Mouse (Mus musculus): Measurements from ENCODE around the gene Mum1. TPM values are rescaled to one million over a fixed set of nuclear protein-coding genes. Genes with fewer than 3 reads are reported as not detected.
"Not testable (repeated sequence)": the region's sequence is repeated elsewhere in the genome, so short reads cannot be mapped to it uniquely, and the experiment has no call there.

Mum1 gene
- total RNA-seq, 2 experiments from 2014 or later, result 37.8 to 43.3 TPM

DNA sequence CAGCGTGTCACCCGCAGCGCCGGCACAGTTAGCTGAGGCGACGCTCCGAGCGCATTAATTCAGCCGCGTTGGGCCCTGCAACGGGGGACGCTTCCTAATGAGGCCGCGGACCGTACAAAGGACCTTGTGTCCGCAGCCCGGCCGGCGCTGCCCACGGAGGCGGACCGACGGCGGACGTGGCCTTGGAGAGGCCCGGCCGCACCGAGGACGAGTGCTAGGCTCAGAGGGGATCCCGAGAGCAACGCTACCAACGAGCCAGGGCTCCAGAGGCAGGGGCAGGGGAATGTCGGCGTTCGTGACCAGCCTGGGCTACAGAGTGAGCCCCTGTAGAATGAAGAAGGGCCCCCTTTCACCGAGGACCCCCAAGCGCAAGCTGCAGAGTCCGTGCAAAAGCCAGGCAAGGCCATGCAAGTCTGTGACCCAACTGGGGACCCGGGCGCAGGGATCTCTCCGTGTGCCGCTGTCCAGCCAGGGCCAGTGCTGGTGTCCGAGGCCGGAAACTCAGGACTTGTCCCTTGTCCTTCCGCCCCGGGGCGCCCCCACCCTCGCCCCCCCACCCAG, 35.7 kb upstream of the Mum1 start:
- peak in 1 of 2 experiments; percentile 29 for DNase-seq (ENCODE audit: extremely low spot score in 1 of 2, low spot score in 2 of 2)

GRCm38 (mm10) chr10:80193976-80194375, 32.3 kb upstream of the Mum1 start:
- DNase-seq (ENCODE audit: extremely low spot score in 1 of 2, low spot score in 2 of 2), result no peak
- intact Hi-C loops (cut with DNase I), result no loop called here
- no peak overlapping the region for H3K27ac ChIP-seq
- no peak overlapping the region for H3K4me3 ChIP-seq
- no peak for TF ChIP-seq CTCF (IDR thresholded peaks at IDR 0.05)

More for the DNA sequence above, 35.7 kb upstream of the Mum1 start:
- peak overlapping the region; percentile 13 for H3K27ac ChIP-seq
- no peak for TF ChIP-seq CTCF (IDR thresholded peaks at IDR 0.05)
- peak overlapping the region; percentile 41 for H3K4me3 ChIP-seq
- intact Hi-C loops (cut with DNase I), result no loop called here

GRCm38 (mm10) chr10:80194441-80194840, 31.8 kb upstream of the Mum1 start:
- no peak overlapping the region for H3K27ac ChIP-seq
- intact Hi-C loops (cut with DNase I), result no loop called here

GRCm38 (mm10) chr10:80196167-80196566, 30.1 kb upstream of the Mum1 start:
- no peak for TF ChIP-seq CTCF (IDR thresholded peaks at IDR 0.05)
- intact Hi-C loops (cut with DNase I), result no loop called here
- Histone ChIP-seq H3K27ac (no peak overlapping the region), H3K4me3 (no peak overlapping the region)
- no peak for DNase-seq (ENCODE audit: extremely low spot score in 1 of 2, low spot score in 2 of 2)

More at GRCm38 (mm10) chr10:80194441-80194840, 31.8 kb upstream of the Mum1 start:
- H3K4me3 ChIP-seq, result no peak overlapping the region
- no peak for TF ChIP-seq CTCF (IDR thresholded peaks at IDR 0.05)
- no peak for DNase-seq (ENCODE audit: extremely low spot score in 1 of 2, low spot score in 2 of 2)

GRCm38 (mm10) chr10:80196778-80197581, 29.3 kb upstream of the Mum1 start:
- no peak overlapping the region for H3K4me3 ChIP-seq
- no peak overlapping the region for H3K27ac ChIP-seq
- DNase-seq (ENCODE audit: extremely low spot score in 1 of 2, low spot score in 2 of 2), result no peak
- TF ChIP-seq CTCF (IDR thresholded peaks at IDR 0.05), result no peak
- intact Hi-C loops (cut with DNase I), result no loop called here

- no peak overlapping the region for H3K4me3 ChIP-seq
- H3K27ac ChIP-seq, result no peak overlapping the region
- peak; percentile 64 to 73 for DNase-seq (ENCODE audit: extremely low spot score in 1 of 2, low spot score in 2 of 2)
- intact Hi-C loops (cut with DNase I), result loop anchor here (1.0 kb wide), 1 partner anchor 46 kb away; no protein-coding TSS in a partner anchor
- peak; percentile 97 for TF ChIP-seq CTCF (IDR thresholded peaks at IDR 0.05)
Measured at GRCm38 (mm10) chr10:80199440-80200008, 26.7 kb upstream of the Mum1 start.

DNA sequence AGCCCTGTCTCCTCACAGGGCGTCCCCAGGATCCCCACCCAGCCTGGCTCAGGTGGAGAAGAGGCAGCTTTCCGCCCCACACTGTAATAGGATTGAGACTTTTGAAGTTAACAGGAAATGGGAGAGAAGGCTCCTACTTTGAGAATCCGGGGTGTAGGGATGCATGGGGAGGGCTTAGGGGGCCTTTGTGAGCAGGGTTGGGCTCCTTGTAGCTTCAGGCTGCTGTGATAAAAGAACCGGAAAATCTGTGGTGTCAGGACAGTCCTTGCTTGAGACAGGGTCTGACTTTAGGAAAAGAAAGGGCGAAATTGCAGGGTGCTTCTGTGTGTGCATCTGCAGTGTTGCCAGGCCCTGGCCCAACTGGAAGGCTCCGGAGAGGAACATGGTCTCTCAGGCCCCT, 25.7 kb upstream of the Mum1 start:
- no peak for DNase-seq (ENCODE audit: extremely low spot score in 1 of 2, low spot score in 2 of 2)
- no peak for TF ChIP-seq CTCF (IDR thresholded peaks at IDR 0.05)
- Histone ChIP-seq H3K4me3 (no peak overlapping the region), H3K27ac (no peak overlapping the region)
- intact Hi-C loops (cut with DNase I), result no loop called here

DNA sequence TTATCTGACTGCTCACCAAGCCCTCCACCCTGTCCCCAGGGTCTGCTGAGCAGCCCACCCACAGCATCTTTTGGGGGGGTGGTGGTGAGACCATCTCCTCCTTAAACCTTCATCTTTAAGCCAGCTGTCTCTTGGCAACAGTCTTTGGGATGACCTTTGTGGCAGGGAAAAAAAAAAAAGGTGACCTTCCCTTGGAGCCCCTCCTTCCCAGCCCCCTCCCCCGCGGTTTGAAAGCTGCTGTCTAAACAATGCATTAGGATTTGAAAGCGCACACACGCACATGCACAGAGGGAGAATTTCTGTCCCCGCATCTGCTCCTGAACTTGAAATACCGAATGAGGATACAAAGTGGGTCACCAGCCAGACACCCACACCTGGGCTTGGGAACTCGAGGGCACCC, 22.2 kb upstream of the Mum1 start:
- TF ChIP-seq CTCF (IDR thresholded peaks at IDR 0.05), result no peak
- intact Hi-C loops (cut with DNase I), result no loop called here
- no peak for DNase-seq (ENCODE audit: extremely low spot score in 1 of 2, low spot score in 2 of 2)
- no peak overlapping the region for H3K27ac ChIP-seq
- H3K4me3 ChIP-seq, result no peak overlapping the region

DNA sequence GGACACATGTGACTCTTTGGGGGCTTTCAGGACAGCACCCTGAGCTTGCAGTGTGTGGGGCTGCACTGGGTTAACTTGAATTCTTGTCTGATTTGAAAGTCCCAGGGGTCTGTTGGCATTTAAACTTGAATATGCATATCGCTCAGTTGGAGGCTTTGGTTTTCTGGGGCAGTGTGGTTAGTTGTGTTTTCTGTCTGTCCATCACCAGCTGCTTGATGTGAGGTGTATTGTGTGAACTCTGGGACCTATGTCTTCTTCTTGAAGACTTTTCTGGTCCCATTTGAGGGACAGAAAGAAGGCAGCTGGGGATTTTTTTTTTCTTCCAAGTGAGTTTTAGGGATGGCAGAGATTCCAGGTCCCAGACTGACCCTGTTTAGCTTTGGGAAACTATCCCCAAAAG, 19.0 kb upstream of the Mum1 start:
- no peak for DNase-seq (ENCODE audit: extremely low spot score in 1 of 2, low spot score in 2 of 2)
- TF ChIP-seq CTCF (IDR thresholded peaks at IDR 0.05), result no peak
- Histone ChIP-seq H3K4me3 (no peak overlapping the region), H3K27ac (no peak overlapping the region)
- intact Hi-C loops (cut with DNase I), result no loop called here

GRCm38 (mm10) chr10:80207676-80208075, 18.6 kb upstream of the Mum1 start:
- Histone ChIP-seq H3K4me3 (no peak overlapping the region), H3K27ac (no peak overlapping the region)
- TF ChIP-seq CTCF (IDR thresholded peaks at IDR 0.05), result no peak
- DNase-seq (ENCODE audit: extremely low spot score in 1 of 2, low spot score in 2 of 2), result no peak
- intact Hi-C loops (cut with DNase I), result no loop called here

- no peak overlapping the region for H3K27ac ChIP-seq
- TF ChIP-seq CTCF (IDR thresholded peaks at IDR 0.05), result no peak
- intact Hi-C loops (cut with DNase I), result no loop called here
- no peak for DNase-seq (ENCODE audit: extremely low spot score in 1 of 2, low spot score in 2 of 2)
- no peak overlapping the region for H3K4me3 ChIP-seq
Measured at GRCm38 (mm10) chr10:80208248-80208647, 18.0 kb upstream of the Mum1 start.

DNA sequence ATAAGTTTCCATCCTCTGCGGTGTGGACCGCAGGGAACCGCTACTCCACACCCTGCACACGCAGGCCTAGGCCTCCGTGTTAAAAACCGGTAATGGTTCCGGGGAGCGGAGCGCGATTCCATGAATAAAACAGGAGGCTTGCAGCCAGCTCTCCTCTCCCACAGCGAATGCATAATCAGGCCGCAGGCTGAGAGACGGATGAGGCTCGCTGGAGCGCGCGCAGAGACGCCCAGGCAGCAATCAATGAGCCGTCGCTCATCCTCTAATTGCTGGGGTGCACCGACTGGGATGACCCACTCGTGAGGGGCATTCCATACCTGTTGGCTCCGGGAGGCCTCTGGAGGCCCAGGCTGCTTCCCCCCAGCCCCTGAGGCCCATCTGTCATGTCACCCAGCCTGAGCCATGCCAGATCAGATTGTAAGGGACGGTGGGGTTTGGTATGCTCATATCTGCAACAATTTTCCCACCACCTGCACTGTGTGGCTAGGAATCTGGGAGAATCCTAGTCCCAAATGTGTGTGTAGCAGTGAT, 17.3 kb upstream of the Mum1 start:
- Histone ChIP-seq H3K4me3 (no peak overlapping the region), H3K27ac (peak overlapping the region; percentile 48; the same call in 1 of the 2 replicates)
- intact Hi-C loops (cut with DNase I), result no loop called here
- TF ChIP-seq CTCF (IDR thresholded peaks at IDR 0.05), result no peak
- peak in 1 of 2 experiments; percentile 43 for DNase-seq (ENCODE audit: extremely low spot score in 1 of 2, low spot score in 2 of 2)

DNA sequence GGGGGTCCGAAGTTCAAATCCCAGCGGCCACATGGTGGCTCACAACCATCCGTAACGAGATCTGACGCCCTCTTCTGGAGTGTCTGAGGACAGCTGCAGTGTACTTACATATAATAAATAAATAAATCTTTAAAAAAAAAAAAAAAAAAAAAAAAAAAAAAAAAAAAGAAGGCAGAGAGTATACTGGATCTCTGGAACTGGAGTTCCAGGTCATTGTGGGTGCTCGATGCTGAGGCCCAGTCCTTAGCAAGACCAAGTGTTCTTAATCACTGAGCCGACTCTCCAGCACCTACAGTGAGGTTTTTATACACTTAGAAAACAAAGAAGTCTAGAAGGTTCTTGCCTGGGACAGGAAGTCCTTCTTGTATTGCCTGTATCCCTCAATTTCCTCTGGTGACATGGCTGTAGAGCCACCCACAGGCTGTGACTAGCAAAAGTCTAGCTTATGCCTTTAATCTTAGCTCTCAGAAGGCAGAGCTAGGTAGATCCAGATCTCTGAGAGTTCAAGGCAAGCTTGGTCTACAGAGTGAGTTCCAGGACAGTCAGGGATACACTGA, 14.6 kb upstream of the Mum1 start:
- H3K27ac ChIP-seq; DNase-seq (ENCODE audit: extremely low spot score in 1 of 2, low spot score in 2 of 2); intact Hi-C loops (cut with DNase I); H3K4me3 ChIP-seq: not testable (repeated sequence)
